Mouse (Mus musculus): ENCODE measurements at regions not wholly inside any gene's neighbourhood (a gene's known extent, or its start where the extent isn't known, plus 50 kb on each side); places are given as distances from the start of the nearest gene placed in this dataset.

DNA sequence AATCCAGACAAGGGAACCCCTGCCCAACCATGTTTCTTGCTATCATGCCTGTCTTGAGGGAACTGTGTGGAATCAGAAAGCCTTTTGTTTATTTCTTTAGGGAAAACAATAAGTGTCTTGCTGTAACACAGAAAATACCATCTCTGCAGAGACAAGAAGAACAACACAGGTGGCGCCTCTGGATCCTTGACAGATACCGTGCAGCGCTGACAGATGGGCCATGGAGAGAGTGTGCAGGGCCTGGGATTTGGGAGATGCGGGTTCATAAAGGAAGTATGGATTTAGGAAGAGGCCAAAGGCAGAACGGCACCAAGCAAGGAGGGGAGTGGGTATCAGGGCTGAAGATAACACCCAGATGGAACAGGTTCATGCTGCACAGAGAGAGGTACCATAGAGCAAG is 209.3 kb downstream of the Drd1 start:
- Histone ChIP-seq H3K4me1 (ENCODE audit: control insufficient read depth, insufficient read depth, low read length) (peaks cover 2% of the 10 kb centered on the region; the same call in 1 of the 2 replicates), H3K36me3 (ENCODE audit: control insufficient read depth, insufficient read depth, low read length) (no peaks in the 10 kb centered on the region), H3K27ac (ENCODE audit: control insufficient read depth, insufficient read depth, low read depth, low read length) (no peak overlapping the region), H3K27me3 (ENCODE audit: control insufficient read depth, insufficient read depth, low read length) (no peaks in the 10 kb centered on the region), H3K4me3 (ENCODE audit: control insufficient read depth, low read depth, low read length) (no peak overlapping the region)
- TF ChIP-seq CTCF (IDR thresholded peaks at IDR 0.05; ENCODE audit: control insufficient read depth, insufficient read depth, insufficient replicate concordance, low read depth, low read length) (no peak), POLR2A (IDR thresholded peaks at IDR 0.05; ENCODE audit: control insufficient read depth, low read depth, low read length) (no peak)

- Histone ChIP-seq H3K27me3 (ENCODE audit: control insufficient read depth, insufficient read depth, low read length) (no peaks in the 10 kb centered on the region), H3K27ac (ENCODE audit: control insufficient read depth, insufficient read depth, low read depth, low read length) (no peak overlapping the region), H3K4me1 (ENCODE audit: control insufficient read depth, insufficient read depth, low read length) (peaks cover 2% of the 10 kb centered on the region; the same call in 1 of the 2 replicates)
Measured at GRCm38 (mm10) chr13:53845786-53846185, 209.7 kb downstream of the Drd1 start.

DNA sequence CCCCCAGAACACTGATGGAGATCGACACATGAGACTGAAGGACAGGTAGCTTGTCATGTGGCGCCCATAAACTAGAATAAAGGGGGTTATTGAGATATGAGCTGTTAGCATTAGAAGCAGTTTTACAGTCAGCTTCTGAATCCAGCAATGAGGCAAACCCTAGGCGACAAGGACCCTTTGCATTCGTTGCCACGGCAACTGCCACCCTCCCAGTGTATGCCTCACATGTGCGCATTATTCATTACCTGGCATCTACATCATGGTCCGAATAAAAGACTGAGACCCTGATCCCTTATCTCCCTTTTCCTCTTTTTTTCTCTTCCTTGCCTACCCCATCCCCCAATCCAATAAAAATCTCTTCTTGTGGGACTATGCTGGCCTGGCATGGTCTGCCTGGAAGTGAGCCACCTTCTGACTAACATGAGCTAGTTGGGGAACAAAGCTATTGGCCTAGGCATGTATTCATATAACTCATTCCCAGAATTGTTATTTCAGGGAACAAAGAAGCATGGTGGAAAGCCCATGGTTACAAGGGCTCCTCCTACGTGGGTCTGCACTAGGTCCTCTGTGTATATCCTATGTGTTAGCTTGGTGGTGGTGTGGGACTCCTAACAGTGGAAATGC is 229.4 kb downstream of the Drd1 start:
- Histone ChIP-seq H3K4me3 (ENCODE audit: control insufficient read depth, low read depth, low read length) (no peak overlapping the region), H3K27ac (ENCODE audit: control insufficient read depth, insufficient read depth, low read depth, low read length) (no peak overlapping the region), H3K4me1 (ENCODE audit: control insufficient read depth, insufficient read depth, low read length) (no peaks in the 10 kb centered on the region)

More at GRCm38 (mm10) chr13:53845786-53846185, 209.7 kb downstream of the Drd1 start:
- Histone ChIP-seq H3K36me3 (ENCODE audit: control insufficient read depth, insufficient read depth, low read length) (no peaks in the 10 kb centered on the region), H3K4me3 (ENCODE audit: control insufficient read depth, low read depth, low read length) (no peak overlapping the region)
- no peak for TF ChIP-seq CTCF (IDR thresholded peaks at IDR 0.05; ENCODE audit: control insufficient read depth, insufficient read depth, insufficient replicate concordance, low read depth, low read length)
- TF ChIP-seq POLR2A (IDR thresholded peaks at IDR 0.05; ENCODE audit: control insufficient read depth, low read depth, low read length): no peak

DNA sequence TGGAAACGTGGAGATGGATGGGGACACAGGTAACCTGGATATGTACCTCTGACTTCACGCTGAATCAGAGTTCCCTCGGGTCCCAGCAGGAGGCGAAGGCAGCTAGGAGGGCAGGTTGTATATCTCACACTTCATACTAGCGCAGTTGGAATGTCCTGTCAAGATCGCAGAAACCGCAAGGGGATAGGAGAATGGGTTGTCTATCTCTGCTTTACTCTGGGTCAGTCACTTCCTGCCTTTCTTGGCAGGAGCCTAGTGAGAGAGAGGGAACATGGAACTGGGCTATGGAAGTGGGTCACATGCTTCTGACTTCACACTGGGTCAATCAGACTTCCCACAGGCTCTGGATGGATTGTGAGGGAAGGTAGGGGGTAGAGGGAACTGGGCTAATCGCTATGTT is 233.4 kb downstream of the Drd1 start:
- Histone ChIP-seq H3K4me3 (ENCODE audit: control insufficient read depth, low read depth, low read length) (no peak overlapping the region), H3K36me3 (ENCODE audit: control insufficient read depth, insufficient read depth, low read length) (no peaks in the 10 kb centered on the region), H3K4me1 (ENCODE audit: control insufficient read depth, insufficient read depth, low read length) (no peaks in the 10 kb centered on the region), H3K27me3 (ENCODE audit: control insufficient read depth, insufficient read depth, low read length) (no peaks in the 10 kb centered on the region), H3K27ac (ENCODE audit: control insufficient read depth, insufficient read depth, low read depth, low read length) (no peak overlapping the region)
- no peak for TF ChIP-seq POLR2A (IDR thresholded peaks at IDR 0.05; ENCODE audit: control insufficient read depth, low read depth, low read length)
- no peak for TF ChIP-seq CTCF (IDR thresholded peaks at IDR 0.05; ENCODE audit: control insufficient read depth, insufficient read depth, insufficient replicate concordance, low read depth, low read length)

More for the DNA sequence above, 229.4 kb downstream of the Drd1 start:
- TF ChIP-seq POLR2A (IDR thresholded peaks at IDR 0.05; ENCODE audit: control insufficient read depth, low read depth, low read length): no peak
- no peak for TF ChIP-seq CTCF (IDR thresholded peaks at IDR 0.05; ENCODE audit: control insufficient read depth, insufficient read depth, insufficient replicate concordance, low read depth, low read length)
- no peaks in the 10 kb centered on the region for H3K36me3 ChIP-seq (ENCODE audit: control insufficient read depth, insufficient read depth, low read length)
- H3K27me3 ChIP-seq (ENCODE audit: control insufficient read depth, insufficient read depth, low read length): no peaks in the 10 kb centered on the region

GRCm38 (mm10) chr13:53815629-53816028 is 239.9 kb downstream of the Drd1 start:
- TF ChIP-seq CTCF (IDR thresholded peaks at IDR 0.05; ENCODE audit: control insufficient read depth, insufficient read depth, insufficient replicate concordance, low read depth, low read length): no peak
- Histone ChIP-seq H3K4me1 (ENCODE audit: control insufficient read depth, insufficient read depth, low read length) (no peaks in the 10 kb centered on the region), H3K36me3 (ENCODE audit: control insufficient read depth, insufficient read depth, low read length) (no peaks in the 10 kb centered on the region), H3K27me3 (ENCODE audit: control insufficient read depth, insufficient read depth, low read length) (no peaks in the 10 kb centered on the region), H3K4me3 (ENCODE audit: control insufficient read depth, low read depth, low read length) (no peak overlapping the region), H3K27ac (ENCODE audit: control insufficient read depth, insufficient read depth, low read depth, low read length) (no peak overlapping the region)

- no peaks in the 10 kb centered on the region for H3K4me1 ChIP-seq (ENCODE audit: control insufficient read depth, insufficient read depth, low read length)
- TF ChIP-seq POLR2A (IDR thresholded peaks at IDR 0.05; ENCODE audit: control insufficient read depth, low read depth, low read length) (no peak), CTCF (IDR thresholded peaks at IDR 0.05; ENCODE audit: control insufficient read depth, insufficient read depth, insufficient replicate concordance, low read depth, low read length) (no peak)
- no peak overlapping the region for H3K4me3 ChIP-seq (ENCODE audit: control insufficient read depth, low read depth, low read length)
- no peaks in the 10 kb centered on the region for H3K36me3 ChIP-seq (ENCODE audit: control insufficient read depth, insufficient read depth, low read length)
- no peak overlapping the region for H3K27ac ChIP-seq (ENCODE audit: control insufficient read depth, insufficient read depth, low read depth, low read length)
- no peaks in the 10 kb centered on the region for H3K27me3 ChIP-seq (ENCODE audit: control insufficient read depth, insufficient read depth, low read length)
Measured at GRCm38 (mm10) chr13:53814088-53814487, 241.4 kb downstream of the Drd1 start.

- no peak overlapping the region for H3K27ac ChIP-seq (ENCODE audit: control insufficient read depth, insufficient read depth, low read depth, low read length)
- TF ChIP-seq CTCF (IDR thresholded peaks at IDR 0.05; ENCODE audit: control insufficient read depth, insufficient read depth, insufficient replicate concordance, low read depth, low read length) (peak; percentile 82; the same call in 1 of the 2 replicates), POLR2A (IDR thresholded peaks at IDR 0.05; ENCODE audit: control insufficient read depth, low read depth, low read length) (no peak)
- H3K36me3 ChIP-seq (ENCODE audit: control insufficient read depth, insufficient read depth, low read length): no peaks in the 10 kb centered on the region
- H3K4me1 ChIP-seq (ENCODE audit: control insufficient read depth, insufficient read depth, low read length): no peaks in the 10 kb centered on the region
- no peak overlapping the region for H3K4me3 ChIP-seq (ENCODE audit: control insufficient read depth, low read depth, low read length)
- H3K27me3 ChIP-seq (ENCODE audit: control insufficient read depth, insufficient read depth, low read length): no peaks in the 10 kb centered on the region
Measured at GRCm38 (mm10) chr13:53811862-53812261, 243.6 kb downstream of the Drd1 start.
